Mouse (Mus musculus) gastrocnemius, adult 8-10 months (tissue): ENCODE measurements around the gene Rasa1. TPM values are rescaled to one million over a fixed set of nuclear protein-coding genes. Genes with fewer than 3 reads are reported as not detected.

ENCODE experiments used
- total RNA-seq, 4 experiments: library from RNA; stranded (reverse); gene quantifications; 2 replicates each; pipeline ENCODE4 v1.2.4; 2022

Gene Rasa1
- total RNA-seq, 4 experiments from 2014 or later, result 17.2 to 22.6 (median 18.5) TPM

Other genes with a start within 250 kb of the Rasa1 start
- gene Ccnh, start 99.7 kb downstream of the Rasa1 start, total RNA-seq, result 10 to 100 TPM; 14.7 to 24.5 (median 19.5) TPM